Mouse (Mus musculus) C2C12 (cell line): Measurements from ENCODE around the gene Pex14. TPM values are rescaled to one million over a fixed set of nuclear protein-coding genes. Genes with fewer than 3 reads are reported as not detected.

Source experiments
- H3K27me3 ChIP-seq: one replicate; pipeline ENCODE4 v1.6.1; 2011; ENCODE audit not compliant: control insufficient read depth, insufficient read depth, insufficient read length
- H3K36me3 ChIP-seq: one replicate; pipeline ENCODE4 v1.6.1; 2011; ENCODE audit not compliant: control insufficient read depth, insufficient read depth
- H3K4me3 ChIP-seq: one replicate; pipeline ENCODE4 v1.5.1; 2011; ENCODE audit warnings: mild to moderate bottlenecking, control low read depth; ENCODE audit not compliant: poor library complexity, insufficient read depth, severe bottlenecking
- H3K79me2 ChIP-seq: one replicate; pipeline ENCODE4 v1.6.1; 2011; ENCODE audit not compliant: control insufficient read depth, insufficient read depth
- H3K79me3 ChIP-seq: one replicate; pipeline ENCODE4 v1.6.1; 2011; ENCODE audit warnings: low read depth, control low read depth
- H3ac ChIP-seq: one replicate; pipeline ENCODE3; 2011; ENCODE audit warnings: low read depth; ENCODE audit not compliant: control insufficient read depth, insufficient read length
- CEBPB ChIP-seq: IDR thresholded peaks from one replicate; pipeline ENCODE4 v1.6.1; 2011; ENCODE audit warnings: low read depth, mild to moderate bottlenecking, control low read depth, moderate library complexity
- CTCF ChIP-seq: IDR thresholded peaks from one replicate; pipeline ENCODE4 v1.5.1; 2011; ENCODE audit not compliant: control insufficient read depth, insufficient read depth, insufficient read length
- FOSL1 ChIP-seq: IDR thresholded peaks from one replicate; pipeline ENCODE4 v1.8.0; 2011; ENCODE audit warnings: mild to moderate bottlenecking, low read length; ENCODE audit not compliant: poor library complexity, insufficient read depth, severe bottlenecking
- MAX ChIP-seq: IDR thresholded peaks from one replicate; pipeline ENCODE4 v1.6.1; 2011; ENCODE audit warnings: mild to moderate bottlenecking, control low read depth
- MYOD1 ChIP-seq: IDR thresholded peaks from one replicate; pipeline ENCODE4 v1.6.1; 2011; ENCODE audit warnings: low read depth; ENCODE audit not compliant: control insufficient read depth, insufficient read length
- MYOG ChIP-seq: IDR thresholded peaks from one replicate; pipeline ENCODE4 v1.6.1; 2011; ENCODE audit not compliant: control insufficient read depth, insufficient read length; ENCODE audit errors: extremely low read depth
- USF1 ChIP-seq: IDR thresholded peaks from one replicate; pipeline ENCODE4 v1.6.1; 2011; ENCODE audit warnings: low read depth, mild to moderate bottlenecking, control low read depth, moderate library complexity
- polyA plus RNA-seq: library from polyadenylated mRNA; unstranded; fragments of >200 nt; fragmentation: generic; extraction: Trizol; gene quantifications from one replicate; pipeline ENCODE4 v1.2.1, GENCODE M21; 2012; ENCODE audit warnings: missing spikeins

Pex14 gene
- polyA plus RNA-seq, 1 experiment: 40.3 TPM

DNA sequence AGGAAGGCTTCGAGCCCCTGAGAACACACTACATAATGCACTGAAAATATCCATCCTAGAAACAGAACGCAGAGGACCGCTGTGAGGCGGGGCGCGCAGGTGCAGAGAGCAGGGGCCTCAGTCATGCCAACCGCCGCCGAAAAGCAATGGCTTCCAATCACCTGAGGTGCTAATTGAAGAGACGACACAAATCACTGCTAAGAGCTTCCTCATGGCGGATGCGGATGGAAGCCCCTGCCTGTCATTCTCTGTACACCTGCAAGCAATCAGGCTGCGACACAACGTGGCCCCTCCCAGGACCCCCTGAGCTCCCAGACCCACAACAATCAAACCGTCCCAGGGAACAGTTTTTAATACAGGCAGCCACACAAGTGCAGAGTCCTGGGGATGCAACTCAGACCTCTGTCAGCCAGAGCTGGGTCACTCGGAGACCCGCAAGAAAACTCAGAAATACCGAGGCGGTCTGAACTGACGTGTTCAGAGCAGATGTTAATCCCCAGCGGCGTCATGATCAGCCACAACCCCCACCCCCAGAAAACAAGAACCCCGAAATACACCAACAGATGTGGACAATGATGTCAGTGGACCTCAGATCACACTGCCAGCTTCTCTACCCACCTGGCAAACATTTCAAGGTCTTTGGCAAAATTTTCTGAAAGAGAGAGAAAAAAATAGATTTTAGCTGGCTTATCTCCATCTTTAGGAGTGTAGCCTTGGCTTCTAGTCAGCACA lies 31.5 kb upstream of the Pex14 start:
- H3K4me3 ChIP-seq: no peak overlapping the region
- peaks cover 8% of the 10 kb centered on the region for H3K79me3 ChIP-seq
- H3K27me3 ChIP-seq: no peaks in the 10 kb centered on the region
- peaks cover 28% of the 10 kb centered on the region for H3K79me2 ChIP-seq
- peaks cover 14% of the 10 kb centered on the region for H3K36me3 ChIP-seq
- H3ac ChIP-seq: no peak overlapping the region
- TF ChIP-seq CTCF (no peak), FOSL1 (no peak), MAX (no peak), MYOD1 (no peak)

- Histone ChIP-seq H3ac (no peak overlapping the region), H3K36me3 (peaks cover 19% of the 10 kb centered on the region), H3K4me3 (no peak overlapping the region), H3K79me2 (peaks cover 6% of the 10 kb centered on the region), H3K27me3 (no peaks in the 10 kb centered on the region), H3K79me3 (no peaks in the 10 kb centered on the region)
- TF ChIP-seq MAX (no peak), USF1 (no peak), MYOD1 (no peak), MYOG (no peak), CTCF (no peak), CEBPB (no peak), FOSL1 (no peak)
Observed at GRCm38 (mm10) chr4:149128467-149128866, 28.8 kb upstream of the Pex14 start.

- TF ChIP-seq MYOG (no peak), CEBPB (no peak), MYOD1 (no peak), FOSL1 (no peak), CTCF (no peak), MAX (no peak), USF1 (no peak)
- no peaks in the 10 kb centered on the region for H3K79me3 ChIP-seq
- no peak within 1 kb of the TSS for H3K4me3 ChIP-seq
- peaks cover 17% of the 10 kb centered on the region for H3K36me3 ChIP-seq
- no peaks in the 10 kb centered on the region for H3K79me2 ChIP-seq
- H3K27me3 ChIP-seq: no peaks in the 10 kb centered on the region
- H3ac ChIP-seq: no peak within 1 kb of the TSS
Observed at GRCm38 (mm10) chr4:149126663-149127062, 27.0 kb upstream of the Pex14 start, which contains the start of gene Cort. Gene Cort (minus strand): TSS chr4:149126763.

DNA sequence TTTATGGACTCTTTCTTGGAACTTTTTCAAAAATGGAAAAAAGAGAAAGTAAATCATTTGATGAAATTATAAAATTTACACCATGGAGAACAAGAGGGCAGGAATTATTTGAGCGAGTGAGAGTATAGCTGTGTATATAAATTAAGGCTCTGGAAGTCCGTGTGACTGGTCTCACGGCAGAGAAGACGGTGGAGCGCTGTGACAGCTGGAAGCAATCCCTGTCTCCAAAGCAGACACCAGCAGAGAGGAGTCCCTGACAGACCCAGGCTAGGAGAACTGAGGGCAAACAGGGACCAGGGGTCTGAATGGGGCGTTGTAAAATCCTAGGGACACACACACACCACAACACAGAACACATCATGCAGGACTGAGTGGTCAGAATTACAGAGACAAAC lies 26.4 kb upstream of the Pex14 start:
- no peak for TF ChIP-seq CEBPB
- TF ChIP-seq MYOG: no peak
- TF ChIP-seq MYOD1: no peak
- TF ChIP-seq FOSL1: no peak
- TF ChIP-seq MAX: no peak
- TF ChIP-seq USF1: no peak
- Histone ChIP-seq H3ac (no peak overlapping the region), H3K4me3 (no peak overlapping the region), H3K79me3 (no peaks in the 10 kb centered on the region), H3K79me2 (no peaks in the 10 kb centered on the region), H3K27me3 (no peaks in the 10 kb centered on the region), H3K36me3 (peaks cover 17% of the 10 kb centered on the region)

GRCm38 (mm10) chr4:149125341-149126114 lies 25.9 kb upstream of the Pex14 start:
- Histone ChIP-seq H3K79me2 (no peaks in the 10 kb centered on the region), H3K79me3 (no peaks in the 10 kb centered on the region), H3K36me3 (peaks cover 17% of the 10 kb centered on the region), H3K27me3 (no peaks in the 10 kb centered on the region), H3K4me3 (no peak overlapping the region), H3ac (no peak overlapping the region)
- TF ChIP-seq MAX: no peak
- TF ChIP-seq FOSL1: no peak
- TF ChIP-seq MYOD1: no peak
- TF ChIP-seq CTCF: no peak
- TF ChIP-seq MYOG: no peak
- TF ChIP-seq USF1: no peak
- no peak for TF ChIP-seq CEBPB
